Mouse (Mus musculus): ENCODE data around the gene Tor1b.
"Not testable (repeated sequence)": the region's sequence is repeated elsewhere in the genome, so short reads cannot be mapped to it uniquely, and the experiment has no call there.

Gene Tor1b

DNA sequence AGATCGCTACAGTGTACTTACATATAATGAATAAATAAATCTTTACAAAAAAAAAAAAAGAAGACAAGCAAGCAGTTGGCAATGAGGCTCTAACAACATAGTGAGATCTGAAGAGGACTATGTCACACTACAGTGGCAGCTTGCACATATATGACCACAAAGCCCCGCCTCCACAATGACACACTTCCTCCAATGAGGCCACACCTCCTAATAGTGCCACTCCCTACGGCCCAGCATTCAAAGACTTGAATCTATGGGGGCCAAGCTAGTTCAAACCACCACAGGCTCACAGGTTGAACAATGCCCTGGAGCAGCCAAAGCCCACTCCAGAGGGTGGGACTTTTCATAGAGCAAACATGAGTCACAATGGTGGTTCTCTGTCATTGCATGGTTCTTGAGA lies 20.8 kb upstream of the Tor1b start:
- no peak for DNase-seq (ENCODE audit: low read depth)

DNA sequence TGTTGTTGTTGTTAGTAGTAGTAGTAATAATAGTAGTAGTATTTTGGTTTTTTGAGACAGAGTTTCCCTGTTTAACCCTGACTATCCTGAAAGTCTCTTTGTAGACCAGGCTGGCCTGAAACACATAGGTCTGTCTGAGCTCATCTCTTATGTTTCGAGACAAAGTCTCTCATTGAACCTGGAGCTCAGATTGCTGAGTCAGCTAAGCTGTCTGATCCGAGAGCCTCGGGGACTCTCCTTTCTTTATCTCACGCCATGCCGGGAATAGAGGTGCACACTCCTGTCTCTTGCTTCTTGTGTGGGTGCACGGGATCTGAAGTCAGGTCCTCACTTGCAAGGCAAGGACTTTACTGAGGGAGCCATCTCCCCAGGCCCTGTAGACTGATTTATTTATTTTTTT lies 19.7 kb upstream of the Tor1b start:
- no peak for DNase-seq (ENCODE audit: low read depth)

DNA sequence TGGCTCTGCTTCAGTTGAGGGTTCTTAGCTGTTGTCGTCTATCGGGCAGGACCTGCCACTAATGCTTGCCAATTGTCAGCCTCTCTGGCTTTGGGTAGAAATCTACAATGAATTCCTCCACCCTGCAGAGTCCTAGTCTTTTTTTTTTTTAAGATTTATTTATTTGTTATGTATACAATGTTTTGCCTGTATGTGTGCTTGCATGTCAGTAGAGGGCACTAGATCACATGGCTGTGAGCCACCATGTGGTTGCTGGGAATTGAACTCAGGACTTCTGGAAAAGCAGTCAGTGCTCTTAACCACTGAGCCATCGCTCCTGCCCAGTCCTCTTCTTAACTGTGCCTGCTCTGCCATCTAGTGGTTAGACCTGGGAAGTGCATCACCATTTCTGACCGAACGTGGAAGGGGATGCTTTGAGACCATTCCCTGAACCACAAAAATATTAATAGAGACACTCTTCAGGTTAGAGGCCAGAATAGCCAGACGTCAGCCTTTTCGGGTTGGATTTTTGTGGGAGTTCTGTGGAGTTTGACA lies 18.8 kb upstream of the Tor1b start:
- DNase-seq (ENCODE audit: low read depth): peak; percentile 84

DNA sequence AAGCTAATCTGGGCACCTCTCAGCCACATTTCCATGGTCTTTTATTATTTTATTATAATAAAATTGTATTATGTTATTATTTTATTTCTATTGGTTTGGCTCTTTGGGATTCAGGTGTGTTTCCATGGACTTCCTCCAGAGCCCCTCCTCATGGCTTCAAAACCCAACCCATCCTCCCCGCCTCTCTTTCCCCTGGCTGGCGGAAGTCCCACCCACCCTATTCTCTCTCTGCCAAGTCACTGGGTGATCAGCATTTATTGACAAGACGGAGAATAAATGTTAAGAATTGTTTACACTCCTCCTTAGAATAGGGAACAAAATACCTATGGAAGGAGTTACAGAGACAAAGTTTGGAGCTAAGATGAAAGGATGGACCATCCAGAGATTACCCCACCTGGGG lies 16.0 kb upstream of the Tor1b start:
- DNase-seq (ENCODE audit: low read depth): no peak

DNA sequence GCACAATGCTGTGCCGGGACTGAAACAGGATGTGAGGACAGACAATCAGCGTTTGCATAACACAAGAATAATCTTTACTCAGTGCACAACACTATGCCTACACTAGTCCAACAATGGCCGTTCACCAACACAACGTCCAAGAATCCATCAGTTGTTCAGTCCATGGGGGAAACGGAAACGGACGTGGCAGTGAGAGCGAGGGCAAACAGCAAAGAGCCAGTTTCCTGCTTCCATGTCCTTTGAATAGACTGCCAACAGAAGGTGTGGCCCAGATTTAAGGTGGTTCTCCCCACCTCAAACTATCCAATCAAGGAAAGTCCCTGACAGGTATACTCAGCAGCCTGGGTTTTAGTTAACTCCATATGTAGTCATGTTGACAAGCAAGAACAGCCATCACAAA lies 15.0 kb upstream of the Tor1b start:
- DNase-seq (ENCODE audit: low read depth): no peak

DNA sequence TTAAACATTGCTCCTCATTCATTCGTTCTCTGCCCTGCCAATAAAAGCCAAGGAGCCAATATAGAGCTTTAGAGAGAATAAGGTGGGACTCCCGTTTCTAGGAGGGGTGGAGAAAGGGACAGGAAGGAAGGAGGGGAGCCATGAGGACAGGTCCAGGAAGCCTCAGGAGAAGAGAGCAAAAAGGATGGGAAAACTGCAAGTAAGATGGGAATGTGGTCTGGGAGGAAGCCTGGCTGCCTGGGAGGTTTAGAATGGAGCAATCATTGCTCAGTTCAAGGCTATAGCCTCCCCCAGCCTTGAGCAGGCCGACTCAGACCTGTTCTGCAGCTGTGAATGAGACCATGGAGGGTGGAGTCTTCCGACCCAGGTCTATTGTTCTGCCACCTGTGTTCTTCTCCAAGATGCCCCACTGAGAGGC lies 14.2 kb upstream of the Tor1b start:
- no peak for DNase-seq (ENCODE audit: low read depth)

DNA sequence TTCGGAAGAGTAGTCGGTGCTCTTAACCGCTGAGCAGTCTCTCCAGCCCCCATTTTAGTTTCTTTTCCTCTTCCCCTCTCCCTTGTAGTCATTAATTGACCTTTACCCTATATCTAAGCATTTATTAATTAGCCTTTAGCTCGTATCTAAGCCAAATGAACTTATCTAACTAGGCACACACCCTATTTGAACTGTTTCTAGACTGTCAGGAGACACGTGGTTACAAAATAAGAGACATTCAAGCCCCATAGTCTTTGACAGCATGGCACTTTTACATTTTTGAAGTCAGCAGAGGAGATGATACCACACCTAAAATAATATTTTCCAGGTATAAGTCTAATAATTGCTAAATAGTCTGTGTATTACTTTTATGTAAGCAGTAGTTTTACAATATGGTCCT lies 11.2 kb upstream of the Tor1b start:
- DNase-seq (ENCODE audit: low read depth): no peak

DNA sequence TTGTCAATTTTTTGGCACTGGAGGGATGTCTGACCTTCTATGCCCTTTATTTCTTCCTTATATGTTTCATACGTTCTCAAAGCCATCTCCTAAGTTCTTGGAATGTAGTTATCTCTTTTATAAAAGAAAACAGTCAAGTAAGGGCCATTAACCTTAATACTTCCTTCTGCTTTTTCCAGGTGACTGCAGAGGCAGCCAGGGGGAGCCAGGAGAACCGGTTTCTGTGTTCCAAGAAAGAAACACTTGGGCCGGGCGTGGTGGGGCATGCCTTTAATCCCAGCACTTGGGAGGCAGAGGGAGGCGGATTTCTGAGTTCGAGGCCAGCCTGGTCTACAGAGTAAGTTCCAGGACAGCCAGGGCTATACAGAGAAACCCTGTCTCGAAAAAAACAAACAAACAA lies 10.6 kb upstream of the Tor1b start:
- DNase-seq (ENCODE audit: low read depth): not testable (repeated sequence)

DNA sequence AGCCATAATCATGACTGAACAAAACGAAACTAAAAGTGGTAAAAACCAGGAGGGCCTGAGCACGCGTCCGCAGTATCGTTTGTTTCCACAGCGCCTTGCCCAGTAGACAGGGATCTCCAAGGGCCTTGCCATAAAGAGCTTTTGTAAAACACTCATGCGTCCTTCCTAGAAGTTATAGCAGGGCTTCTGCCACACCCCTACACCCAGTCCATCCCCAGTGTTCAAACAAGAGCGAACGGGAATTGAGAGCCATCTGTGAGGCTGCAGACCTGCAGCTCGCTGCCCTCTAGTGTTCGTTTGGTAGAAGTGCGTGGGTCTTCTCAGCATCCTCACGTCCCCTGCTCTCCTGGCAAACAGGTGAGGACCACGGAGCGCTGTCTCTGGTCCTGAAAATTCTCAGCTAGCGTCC lies 10.2 kb upstream of the Tor1b start:
- DNase-seq (ENCODE audit: low read depth): peak; percentile 90

DNA sequence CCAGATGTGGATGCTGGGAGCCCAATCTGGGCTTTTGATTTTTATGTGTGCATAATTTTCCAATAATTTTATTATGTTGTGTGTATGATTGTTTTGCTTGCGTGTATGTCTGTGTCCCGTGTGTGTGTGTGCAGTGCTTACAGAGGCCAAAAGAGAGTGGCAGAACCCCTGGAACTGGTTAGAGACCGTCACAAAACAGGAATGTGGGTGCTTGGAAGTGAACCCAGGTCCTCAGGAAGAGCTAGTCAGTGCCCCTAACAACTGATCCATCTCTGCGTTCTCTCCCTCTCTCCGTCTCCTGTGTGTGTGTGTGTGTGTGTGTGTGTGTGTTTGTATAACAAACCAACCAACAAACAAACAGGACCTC lies 319 bp upstream of the Tor1b start:
- no peak for DNase-seq (ENCODE audit: low read depth)

DNA sequence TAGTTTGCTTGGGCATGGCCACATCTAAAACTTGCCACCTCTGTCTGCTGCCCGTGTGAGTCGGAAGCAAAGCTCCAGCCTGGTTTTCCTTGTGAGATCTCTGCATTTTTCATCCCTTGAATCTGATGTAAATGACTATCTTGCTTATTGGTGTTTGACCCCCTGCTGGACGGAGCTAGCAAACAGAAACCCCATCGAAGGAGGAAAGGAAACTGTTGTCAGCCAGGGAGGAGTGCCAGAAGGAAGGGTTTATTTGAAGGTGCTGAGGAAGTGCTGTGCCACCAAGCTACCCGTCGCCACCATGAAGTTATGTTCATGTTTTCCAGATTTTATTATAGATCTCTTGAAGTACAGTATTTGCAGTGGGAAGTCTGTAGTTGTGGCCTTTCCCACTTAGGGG lies 2.0 kb downstream of the Tor1b start:
- DNase-seq (ENCODE audit: low read depth): no peak

DNA sequence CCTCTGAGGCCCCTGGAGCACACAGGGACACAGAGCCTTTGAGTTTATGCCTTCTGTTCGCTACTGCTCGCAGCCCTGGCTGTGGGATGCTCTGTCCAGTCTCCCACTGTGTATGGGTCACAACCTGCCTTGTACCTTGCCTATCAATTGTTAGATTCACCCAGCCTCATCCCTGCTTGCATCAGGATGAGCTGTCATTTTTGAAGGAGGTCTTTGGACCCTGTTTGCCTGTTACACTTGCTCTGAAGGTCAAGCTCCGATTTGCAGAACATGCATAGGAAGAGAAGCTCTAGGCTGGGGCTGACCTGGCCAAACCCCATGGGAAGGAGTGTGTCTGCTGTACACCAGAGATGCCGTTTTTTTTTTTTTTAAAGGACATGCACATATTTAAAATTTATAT lies 4.8 kb downstream of the Tor1b start:
- no peak for DNase-seq (ENCODE audit: low read depth)

DNA sequence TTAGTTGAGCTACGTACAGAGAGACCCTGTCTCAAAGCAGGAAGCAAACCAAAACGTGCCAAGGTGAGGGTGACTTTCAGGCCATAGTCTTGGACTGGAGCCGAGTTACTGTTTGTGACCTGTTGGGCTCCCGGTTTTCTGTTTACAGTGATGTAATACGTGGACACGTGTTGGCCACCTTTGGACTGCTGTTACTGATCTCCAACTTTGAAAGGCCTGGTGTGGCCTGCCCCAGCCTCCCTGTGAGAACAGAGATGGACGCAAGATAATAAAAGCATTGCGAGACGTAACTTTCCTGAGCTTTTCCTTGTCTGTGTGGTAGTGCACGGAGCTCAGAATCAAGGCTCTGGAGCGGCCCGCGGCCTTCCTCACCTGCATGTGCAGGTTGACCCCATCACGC lies 6.0 kb downstream of the Tor1b start:
- DNase-seq (ENCODE audit: low read depth): no peak

DNA sequence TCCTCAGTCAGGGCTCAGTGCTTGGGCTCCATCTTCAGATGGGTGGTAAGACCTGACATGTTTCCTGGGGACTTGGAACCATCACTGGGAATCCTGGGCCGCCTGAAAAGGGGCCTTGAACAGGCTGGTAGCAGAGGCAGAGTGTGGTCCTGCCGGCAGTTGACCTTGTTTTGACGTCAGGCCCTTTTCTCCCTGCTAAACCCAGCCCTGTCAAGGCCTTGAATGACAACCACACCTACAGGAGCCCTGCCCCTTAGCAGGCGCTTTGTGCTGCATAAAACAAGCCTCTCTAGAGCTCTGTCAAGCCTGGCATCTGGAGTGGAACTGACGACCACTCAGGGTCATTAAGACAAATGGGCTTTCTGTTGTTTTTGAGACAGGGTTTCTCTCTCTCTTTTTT lies 7.1 kb downstream of the Tor1b start:
- DNase-seq (ENCODE audit: low read depth): no peak

DNA sequence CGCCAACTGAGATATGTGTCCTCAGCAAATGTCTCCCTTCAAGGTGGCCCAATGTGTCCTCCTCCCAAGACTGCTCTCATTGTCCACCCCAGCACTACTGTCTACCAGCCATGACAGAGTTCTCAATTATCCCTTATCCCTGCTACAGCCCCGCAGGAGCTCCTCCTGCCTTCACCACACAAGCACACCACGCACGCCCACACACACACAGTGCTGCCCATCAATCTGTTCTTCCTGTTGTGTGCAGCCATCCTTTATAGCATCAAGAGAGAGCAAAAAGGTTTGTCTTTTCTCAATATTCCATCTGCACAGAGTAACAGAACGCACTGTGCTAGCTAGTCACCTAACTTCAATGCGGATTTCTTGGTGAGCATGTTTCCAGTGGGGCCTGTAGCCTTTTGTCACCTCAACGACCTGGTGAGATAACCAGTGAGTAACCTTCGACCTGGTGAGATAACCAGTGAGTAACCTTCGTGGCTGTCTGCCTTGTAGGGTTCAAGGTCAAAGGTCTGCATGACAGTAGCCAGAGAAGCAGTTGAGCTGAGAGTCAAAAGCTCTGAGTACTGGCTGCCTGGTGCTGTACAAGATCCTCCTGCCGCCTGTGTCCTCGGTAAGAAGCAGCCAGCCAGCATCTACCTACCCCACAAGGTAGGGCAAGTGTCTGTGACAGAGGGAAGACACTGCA lies 10.0 kb downstream of the Tor1b start:
- no peak for DNase-seq (ENCODE audit: low read depth)

DNA sequence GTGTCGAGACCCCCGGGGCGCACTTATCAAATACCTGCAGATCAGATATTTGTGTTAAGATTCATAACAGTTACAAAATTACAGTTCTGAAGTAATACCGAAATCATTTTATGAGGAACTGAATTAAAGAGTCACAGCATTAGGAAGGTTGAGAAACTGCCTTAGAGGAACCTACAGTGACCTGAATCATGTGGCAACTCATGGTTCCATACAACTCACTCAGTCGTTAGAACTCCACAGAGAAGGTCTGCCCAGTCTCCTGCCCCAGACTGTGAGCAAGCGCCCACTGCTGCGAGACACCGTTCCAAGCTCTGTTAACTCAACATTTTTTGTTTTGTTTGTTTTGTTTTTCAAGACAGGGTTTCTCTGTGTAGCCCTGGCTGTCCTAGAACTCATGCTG lies 12.9 kb downstream of the Tor1b start:
- no peak for DNase-seq (ENCODE audit: low read depth)

DNA sequence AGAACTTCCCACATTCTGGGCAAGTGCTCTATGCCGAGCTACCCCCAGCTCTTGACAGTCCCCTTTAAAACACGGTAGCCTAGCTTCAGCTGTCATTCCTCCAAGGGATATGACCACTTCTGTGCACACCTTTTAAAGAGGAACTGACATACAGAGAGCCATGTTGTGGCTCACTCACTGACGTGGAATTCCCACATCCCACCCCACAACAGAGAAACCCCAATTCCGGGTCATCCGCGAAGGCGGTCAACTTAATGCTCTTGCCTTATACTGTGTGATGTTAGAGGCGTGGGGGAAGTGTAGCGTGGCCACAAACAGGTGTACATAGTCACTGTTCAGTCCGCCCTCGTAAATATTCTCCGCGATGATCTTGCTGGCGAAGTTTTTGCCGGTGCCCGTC lies 14.1 kb downstream of the Tor1b start:
- DNase-seq (ENCODE audit: low read depth): peak; percentile 43

DNA sequence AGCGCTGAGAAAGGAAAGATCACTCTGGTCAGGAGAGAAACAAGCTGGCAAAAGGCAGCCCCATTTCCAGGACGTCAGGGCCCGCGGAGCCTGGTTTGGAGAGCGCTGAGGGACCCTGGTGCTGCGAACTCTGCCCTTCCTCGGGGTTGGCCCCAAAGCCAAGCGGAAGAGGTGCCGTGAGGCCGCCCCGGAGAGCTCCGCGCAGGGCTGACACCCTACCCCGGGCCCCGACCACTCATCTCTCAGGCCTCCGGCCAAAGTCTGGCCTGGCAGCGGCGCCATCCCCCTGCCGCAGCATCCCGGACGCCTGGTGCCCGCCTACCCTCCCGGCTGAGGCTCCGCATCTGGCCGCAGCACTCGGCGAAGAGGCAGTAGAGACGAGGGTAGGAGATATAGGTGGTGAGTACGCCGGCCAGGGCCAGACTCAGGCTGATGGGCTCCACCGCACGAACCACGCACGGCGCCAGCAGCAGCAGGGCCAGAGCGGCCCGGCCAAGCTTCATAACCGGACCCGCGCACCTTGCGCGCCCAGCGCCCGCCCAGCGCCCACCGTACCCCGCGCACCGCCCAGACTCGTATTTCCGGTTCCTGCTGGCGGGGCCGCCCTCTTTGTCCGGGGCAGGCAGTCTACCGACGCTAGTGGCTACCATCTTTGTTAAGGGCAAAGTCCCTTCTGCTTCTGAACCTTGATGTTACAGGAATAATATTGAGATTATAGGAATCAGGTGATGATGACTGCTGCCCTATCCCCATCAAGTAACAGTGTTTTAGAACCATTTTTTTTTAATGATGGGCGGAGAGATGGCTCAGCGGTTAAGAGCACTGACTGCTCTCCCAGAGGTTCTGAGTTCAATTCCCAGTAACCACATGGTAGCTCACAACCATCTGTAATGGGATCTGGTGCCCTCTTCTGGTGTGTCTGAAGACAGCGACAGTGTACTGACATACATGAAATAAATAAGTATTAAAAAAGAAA lies 14.9 kb downstream of the Tor1b start, which contains the start of gene Tor1a:
Gene Tor1a, minus strand, starts transcription at position 582 of the 976 bp plus-strand sequence.
- DNase-seq (ENCODE audit: low read depth): peak; percentile 88

DNA sequence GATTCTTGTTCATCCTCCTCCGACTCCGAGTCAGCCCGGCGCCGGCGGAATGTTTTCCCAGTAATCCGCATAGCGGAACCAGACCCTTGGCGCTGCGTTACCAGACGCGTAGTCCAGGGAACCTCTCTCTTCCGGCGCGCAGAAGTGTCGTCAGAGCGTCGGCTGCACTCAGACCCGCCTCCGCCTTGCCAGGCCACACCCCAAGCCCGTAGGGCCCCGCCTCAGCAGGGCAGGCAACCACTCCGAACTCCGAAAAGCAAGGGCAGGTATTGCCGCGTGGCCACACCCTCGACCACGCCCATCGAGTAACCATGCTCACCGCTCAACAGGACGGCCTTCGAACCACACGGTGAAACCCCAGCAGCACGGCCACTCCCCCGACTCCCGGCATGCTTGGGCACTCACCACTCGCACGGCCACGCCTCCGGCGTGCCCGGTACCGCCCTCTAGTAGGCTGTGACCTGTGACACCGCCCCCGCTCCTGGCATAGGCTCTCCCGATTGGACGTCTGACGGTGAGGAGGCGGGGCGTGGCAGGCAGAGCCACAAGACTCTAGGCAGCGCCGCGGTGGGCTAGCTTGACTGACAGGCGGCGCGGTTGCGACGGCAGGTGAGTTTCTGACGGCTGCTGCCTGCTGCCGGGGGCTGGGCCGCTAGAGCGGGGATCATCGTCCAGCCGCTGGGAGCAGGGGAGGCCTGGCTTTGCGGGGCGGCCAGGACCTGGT lies 29.2 kb downstream of the Tor1b start, which contains the start of the genes BC005624 and Usp20:
Gene BC005624, minus strand, starts transcription at position 412 of the 724 bp plus-strand sequence.
Gene Usp20, plus strand, starts transcription at position 490 of the 724 bp plus-strand sequence.
- peak; percentile 100 for DNase-seq (ENCODE audit: low read depth)

DNA sequence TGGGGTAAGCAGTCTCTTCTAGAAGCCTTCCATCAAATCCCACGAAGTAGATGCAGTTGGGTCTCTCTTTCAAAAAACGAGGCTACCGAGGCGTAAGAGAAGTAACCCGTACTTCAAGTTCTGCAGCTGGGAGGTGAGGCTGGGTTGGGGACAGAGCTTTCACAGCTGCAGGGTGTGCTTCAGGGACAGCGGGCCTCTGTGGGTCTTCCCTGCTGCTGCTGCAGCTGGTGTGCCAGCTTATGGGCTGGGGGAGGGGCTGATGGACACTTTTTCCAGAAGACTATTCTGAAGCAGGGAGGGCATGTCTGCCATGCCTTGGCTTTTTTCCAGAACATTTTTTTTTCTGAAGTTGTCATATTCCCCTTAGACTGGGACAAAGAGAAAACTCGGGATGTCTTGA lies 30.3 kb downstream of the Tor1b start:
- DNase-seq (ENCODE audit: low read depth): no peak

DNA sequence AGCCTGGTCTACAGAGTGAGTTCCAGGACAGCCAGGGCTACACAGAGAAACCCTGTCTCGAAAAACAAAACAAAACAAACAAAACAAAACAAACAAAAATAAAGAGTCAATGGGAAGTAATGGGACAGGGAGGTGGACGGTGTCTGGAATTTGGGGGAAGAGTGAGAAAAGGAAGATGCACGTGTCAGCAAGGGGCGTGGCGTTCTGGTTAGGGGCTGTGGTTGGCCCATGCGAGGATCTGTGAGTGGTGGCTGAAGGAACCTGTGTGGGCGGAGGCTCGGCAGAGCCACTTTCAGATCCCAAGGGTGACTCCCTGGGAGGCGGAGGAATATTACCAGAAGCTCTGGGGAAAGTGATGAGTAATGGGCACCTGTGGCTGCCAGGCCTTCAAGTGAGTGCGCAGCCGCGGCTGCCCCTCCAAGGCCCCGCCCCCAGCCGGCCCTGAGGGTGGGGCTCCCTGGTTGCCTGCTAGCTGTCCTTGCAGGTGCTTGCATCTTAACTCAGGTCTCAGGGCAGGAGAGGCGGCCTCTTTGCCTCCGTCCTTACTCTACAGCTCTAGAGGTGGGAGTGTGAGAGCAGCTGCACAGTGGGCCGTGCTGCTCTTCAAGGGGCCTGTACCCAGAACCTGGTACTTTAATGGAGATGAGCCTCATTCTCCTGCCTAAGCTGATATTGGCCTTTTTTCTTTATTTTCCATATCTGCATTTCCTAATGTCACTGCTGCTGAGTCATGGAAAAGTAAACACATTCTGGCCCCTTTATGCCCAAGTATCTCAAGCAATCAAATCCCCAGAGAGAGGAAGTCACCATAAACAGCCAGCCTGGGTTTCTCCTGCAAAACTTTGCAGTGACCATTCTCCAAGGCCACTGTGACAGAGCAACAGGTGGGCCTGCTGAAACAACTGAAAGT lies 32.6 kb downstream of the Tor1b start:
- peak; percentile 50 for DNase-seq (ENCODE audit: low read depth)
